16 mouse cellular contexts compared by ENCODE assay signal in the genomic region with DNA sequence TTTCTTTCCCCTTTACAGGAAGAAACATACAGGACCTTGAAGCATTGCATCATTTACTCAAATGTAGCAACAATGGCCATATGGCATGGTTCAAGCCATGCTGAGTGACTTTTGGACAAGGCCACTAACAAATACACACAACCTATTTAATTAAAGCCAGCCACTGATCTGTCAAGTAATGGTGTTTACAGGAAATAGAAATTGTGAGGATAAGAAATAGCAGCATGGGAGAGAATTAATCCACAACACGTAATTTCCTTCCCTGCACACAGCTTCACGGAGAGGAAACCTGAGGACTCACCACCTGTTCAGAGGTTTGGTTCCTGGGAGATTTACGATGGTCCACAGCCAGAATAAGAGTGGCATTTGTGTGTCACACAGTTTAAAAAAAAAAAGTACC.
DNase-seq lines count a peak whose midpoint lies in the region; ATAC-seq and TF ChIP-seq lines count a peak whose summit lies in the region.
"Had no signal": no experiment of that assay in that cellular context is flagged by ENCODE, and none has a peak within 500 bp of the region (broad histone marks: within the 10 kb centered on the region; RNA-seq: fewer than 3 reads in every experiment).

No protein-coding gene starts in this region.

- no peak for ATAC-seq in hindbrain, postnatal 0 days
- no peak for ATAC-seq in lung, postnatal 0 days
- ATAC-seq: forebrain, embryonic 15.5 days; inflammation-experienced regulatory T-cells, adult 6 months had no signal

- peak; percentile 12 for DNase-seq in hindbrain, postnatal 0 days (ENCODE audit: low spot score)
- DNase-seq in hindbrain, embryonic 10.5 days (ENCODE audit: low spot score), result no peak
- DNase-seq in cerebellum, adult 18-20 months, result peak; percentile 76 to 86
- DNase-seq in cerebellum, adult 9-11 months, result peak; percentile 91
- DNase-seq in cerebellum, postnatal 36 days, result peak; percentile 74 to 80
- no peak for DNase-seq in lung, postnatal 0 days (ENCODE audit: low spot score)
- no peak for DNase-seq in right cerebral cortex, postnatal 25 days
- DNase-seq in embryo, embryonic 11 days, result no peak
- DNase-seq: adrenal gland, postnatal 14 days; gastrocnemius, postnatal 25 days; kidney, adult 18-20 months had no signal

- no peak overlapping the region for H3K4me2 ChIP-seq in hindbrain, postnatal 0 days (ENCODE audit: low read depth, low read length)
- H3K4me2 ChIP-seq in lung, postnatal 0 days (replicated peaks; ENCODE audit: low read depth, low read length), result no peak overlapping the region
- H3K4me2 ChIP-seq: embryonic facial prominence, embryonic 12.5 days; forebrain, embryonic 15.5 days; heart, embryonic 12.5 days; hindbrain, embryonic 15.5 days had no signal

- 63% methylated on average over 3 of the region's 3 CpGs for WGBS in hindbrain, postnatal 0 days
- WGBS in hindbrain, embryonic 10.5 days, result 88% methylated on average over 3 of the region's 3 CpGs
- WGBS in lung, postnatal 0 days, result 66% methylated on average over 3 of the region's 3 CpGs

- no peak overlapping the region for H3K4me3 ChIP-seq in hindbrain, postnatal 0 days (ENCODE audit: low read length)
- H3K4me3 ChIP-seq in hindbrain, embryonic 10.5 days, result no peak overlapping the region
- no peak overlapping the region for H3K4me3 ChIP-seq in lung, postnatal 0 days (ENCODE audit: low read depth, low read length)
- H3K4me3 ChIP-seq: embryonic facial prominence, embryonic 12.5 days; forebrain, embryonic 15.5 days; heart, embryonic 12.5 days; hindbrain, embryonic 15.5 days had no signal

- H3K4me1 ChIP-seq in hindbrain, postnatal 0 days (ENCODE audit: insufficient read depth, low read length), result no peaks in the 10 kb centered on the region
- no peaks in the 10 kb centered on the region for H3K4me1 ChIP-seq in hindbrain, embryonic 10.5 days (replicated peaks)
- H3K4me1 ChIP-seq in lung, postnatal 0 days (ENCODE audit: insufficient read depth, low read depth, low read length), result no peaks in the 10 kb centered on the region
- H3K4me1 ChIP-seq: embryonic facial prominence, embryonic 12.5 days; forebrain, embryonic 15.5 days; heart, embryonic 12.5 days; hindbrain, embryonic 15.5 days had no signal

- no peak for TF ChIP-seq CTCF in hindbrain, postnatal 0 days (IDR thresholded peaks at IDR 0.05; ENCODE audit: low read depth)
- no peak for TF ChIP-seq CTCF in lung, postnatal 0 days (IDR thresholded peaks at IDR 0.05)

- no peak for TF ChIP-seq EP300 in lung, postnatal 0 days (IDR thresholded peaks at IDR 0.05)

- no peak overlapping the region for H3K27ac ChIP-seq in hindbrain, postnatal 0 days
- H3K27ac ChIP-seq in hindbrain, embryonic 10.5 days, result no peak overlapping the region
- no peak overlapping the region for H3K27ac ChIP-seq in lung, postnatal 0 days (ENCODE audit: low read length)
- H3K27ac ChIP-seq: embryonic facial prominence, embryonic 12.5 days; forebrain, embryonic 15.5 days; hindbrain, embryonic 15.5 days had no signal

- no peaks in the 10 kb centered on the region for H3K36me3 ChIP-seq in hindbrain, postnatal 0 days (ENCODE audit: insufficient read depth, low read length)
- no peaks in the 10 kb centered on the region for H3K36me3 ChIP-seq in hindbrain, embryonic 10.5 days
- H3K36me3 ChIP-seq in lung, postnatal 0 days (ENCODE audit: insufficient read depth, low read length), result no peaks in the 10 kb centered on the region
- H3K36me3 ChIP-seq: embryonic facial prominence, embryonic 12.5 days; forebrain, embryonic 15.5 days; heart, embryonic 12.5 days; hindbrain, embryonic 15.5 days had no signal

- H3K9me3 ChIP-seq in hindbrain, postnatal 0 days (ENCODE audit: low read length), result no peaks in the 10 kb centered on the region
- no peaks in the 10 kb centered on the region for H3K9me3 ChIP-seq in hindbrain, embryonic 10.5 days
- H3K9me3 ChIP-seq in lung, postnatal 0 days (ENCODE audit: low read length), result no peaks in the 10 kb centered on the region
- H3K9me3 ChIP-seq: embryonic facial prominence, embryonic 12.5 days; forebrain, embryonic 15.5 days; heart, embryonic 12.5 days; hindbrain, embryonic 15.5 days had no signal

- H3K9ac ChIP-seq in hindbrain, postnatal 0 days (replicated peaks; ENCODE audit: low read length), result no peak overlapping the region
- no peak overlapping the region for H3K9ac ChIP-seq in lung, postnatal 0 days (replicated peaks; ENCODE audit: low read depth)
- H3K9ac ChIP-seq: embryonic facial prominence, embryonic 12.5 days; forebrain, embryonic 15.5 days; heart, embryonic 12.5 days; hindbrain, embryonic 15.5 days had no signal

- H3K27me3 ChIP-seq in hindbrain, postnatal 0 days (ENCODE audit: insufficient read depth, low read length), result no peaks in the 10 kb centered on the region
- H3K27me3 ChIP-seq in hindbrain, embryonic 10.5 days (ENCODE audit: insufficient read depth, poor library complexity, severe bottlenecking), result no peaks in the 10 kb centered on the region
- no peaks in the 10 kb centered on the region for H3K27me3 ChIP-seq in lung, postnatal 0 days (replicated peaks; ENCODE audit: insufficient read depth, low read length)
- H3K27me3 ChIP-seq: embryonic facial prominence, embryonic 12.5 days; forebrain, embryonic 15.5 days; heart, embryonic 12.5 days; hindbrain, embryonic 15.5 days had no signal

Comparison
In these comparisons a context has a peak if more than half of its experiments do, and no peak if none do; other contexts are left out.
1. DNase-seq: peak in hindbrain, postnatal 0 days (single experiment), cerebellum, adult 18-20 months (2 of 2), cerebellum, adult 9-11 months (single experiment) and cerebellum, postnatal 36 days (2 of 2); none in hindbrain, embryonic 10.5 days (single experiment), lung, postnatal 0 days (single experiment), right cerebral cortex, postnatal 25 days (single experiment) and embryo, embryonic 11 days (single experiment).